Mouse (Mus musculus) hindbrain, embryonic 14.5 days (tissue): ENCODE measurements around the gene Adipoq. TPM values are rescaled to one million over a fixed set of nuclear protein-coding genes. Genes with fewer than 3 reads are reported as not detected.
"Not testable (repeated sequence)": the region's sequence is repeated elsewhere in the genome, so short reads cannot be mapped to it uniquely, and the experiment has no call there.

Experiments
- ATAC-seq: fragments of 200-750 bp; cut with Nextera tagmentation; 2 replicates; pipeline ENCODE4 v1.8.0; 2017; ENCODE audit warnings: moderate number of reproducible peaks, mild to moderate bottlenecking, moderate TSS enrichment, moderate library complexity; ENCODE audit not compliant: low FRiP score
- DNase-seq: peaks from one replicate; pipeline ENCODE4 v3.0.0-alpha.2; 2015; ENCODE audit warnings: low spot score
- H3K27ac ChIP-seq: fragments of 300-500 bp; sonication (generic); 2 replicates; pipeline ENCODE4 v1.5.1; 2014; ENCODE audit warnings: mild to moderate bottlenecking, moderate library complexity
- H3K27me3 ChIP-seq: fragments of 300-500 bp; sonication (generic); 2 replicates; pipeline ENCODE4 v1.6.1; 2014; ENCODE audit warnings: mild to moderate bottlenecking, low read length, mixed read lengths; ENCODE audit not compliant: control insufficient read depth, insufficient read depth
- H3K36me3 ChIP-seq: fragments of 300-500 bp; sonication (generic); replicated peaks from 2 replicates; pipeline ENCODE4 v1.6.1; 2014; ENCODE audit not compliant: control insufficient read depth, insufficient read depth
- H3K4me1 ChIP-seq: fragments of 300-500 bp; sonication (generic); replicated peaks from 2 replicates; pipeline ENCODE4 v1.6.1; 2014; ENCODE audit warnings: antibody characterized with exemption, low read length, mixed read lengths; ENCODE audit not compliant: control insufficient read depth, insufficient read depth
- H3K4me2 ChIP-seq: fragments of 300-500 bp; sonication (generic); replicated peaks from 2 replicates; pipeline ENCODE4 v1.6.1; 2014; ENCODE audit warnings: mild to moderate bottlenecking, moderate library complexity
- H3K4me3 ChIP-seq: fragments of 300-500 bp; sonication (generic); replicated peaks from 2 replicates; pipeline ENCODE4 v1.5.1; 2014; ENCODE audit warnings: mild to moderate bottlenecking, low read length
- H3K9ac ChIP-seq: fragments of 300-500 bp; sonication (generic); 2 replicates; pipeline ENCODE4 v1.6.1; 2014
- H3K9me3 ChIP-seq: fragments of 300-500 bp; sonication (generic); 2 replicates; pipeline ENCODE4 v1.6.1; 2016; ENCODE audit warnings: low read length; ENCODE audit not compliant: control insufficient read depth
- WGBS: fragments of 180-500 bp; shearing (Covaris S2); extraction: QIAGEN DNeasy Blood & Tissue Kit; methylation state at CpG from one replicate; pipeline ENCODE4 v1.1.7; 2014; 5-methylcytosine and 5-hydroxymethylcytosine counted together
- polyA plus RNA-seq: library from polyadenylated mRNA; unstranded; fragments of >200 nt; fragmentation: Nextera tagmentation; extraction: Ambion mirVana; gene quantifications from 2 replicates; pipeline ENCODE4 v1.2.1, GENCODE M21; 2014

The Adipoq gene
- polyA plus RNA-seq, 1 experiment from 2014 or later, result not detected

- H3K27me3 ChIP-seq, result no peaks in the 10 kb centered on the region
- H3K9me3 ChIP-seq, result no peaks in the 10 kb centered on the region
- no peak overlapping the region for H3K9ac ChIP-seq
- ATAC-seq (no peak), DNase-seq (no peak)
- H3K27ac ChIP-seq, result no peak overlapping the region
- H3K4me2 ChIP-seq, result no peak overlapping the region
- no peaks in the 10 kb centered on the region for H3K36me3 ChIP-seq
- 93% methylated on average over 1 of the region's 1 CpGs for WGBS
- no peaks in the 10 kb centered on the region for H3K4me1 ChIP-seq
- H3K4me3 ChIP-seq, result no peak overlapping the region
Observed at GRCm38 (mm10) chr16:23166646-23167045, 20.3 kb downstream of the Adipoq start.

- DNase-seq (no peak), ATAC-seq (no peak)
- no peak overlapping the region for H3K4me2 ChIP-seq
- no peak overlapping the region for H3K4me3 ChIP-seq
- no peaks in the 10 kb centered on the region for H3K9me3 ChIP-seq
- no peak overlapping the region for H3K27ac ChIP-seq
- no peak overlapping the region for H3K9ac ChIP-seq
- H3K4me1 ChIP-seq, result no peaks in the 10 kb centered on the region
- no peaks in the 10 kb centered on the region for H3K36me3 ChIP-seq
- 82% methylated on average over 5 of the region's 5 CpGs for WGBS
- no peaks in the 10 kb centered on the region for H3K27me3 ChIP-seq
Observed at GRCm38 (mm10) chr16:23167079-23167478, 20.7 kb downstream of the Adipoq start.

GRCm38 (mm10) chr16:23170813-23171212, 24.5 kb downstream of the Adipoq start:
- no peaks in the 10 kb centered on the region for H3K9me3 ChIP-seq
- no peaks in the 10 kb centered on the region for H3K36me3 ChIP-seq
- no peak for DNase-seq
- WGBS, result 93% methylated on average over 3 of the region's 3 CpGs
- H3K4me2 ChIP-seq, result no peak overlapping the region
- no peak for ATAC-seq
- no peak overlapping the region for H3K4me3 ChIP-seq
- no peaks in the 10 kb centered on the region for H3K27me3 ChIP-seq
- no peaks in the 10 kb centered on the region for H3K4me1 ChIP-seq
- no peak overlapping the region for H3K9ac ChIP-seq
- H3K27ac ChIP-seq, result no peak overlapping the region

- no peaks in the 10 kb centered on the region for H3K9me3 ChIP-seq
- no peak overlapping the region for H3K9ac ChIP-seq
- no peaks in the 10 kb centered on the region for H3K36me3 ChIP-seq
- no peak overlapping the region for H3K4me3 ChIP-seq
- no peaks in the 10 kb centered on the region for H3K4me1 ChIP-seq
- ATAC-seq (no peak), DNase-seq (no peak)
- 98% methylated on average over 5 of the region's 5 CpGs for WGBS
- no peak overlapping the region for H3K27ac ChIP-seq
- H3K27me3 ChIP-seq, result no peaks in the 10 kb centered on the region
- no peak overlapping the region for H3K4me2 ChIP-seq
Observed at GRCm38 (mm10) chr16:23173904-23174303, 27.6 kb downstream of the Adipoq start.

- H3K4me2 ChIP-seq, result no peak overlapping the region
- ATAC-seq, result no peak
- H3K9me3 ChIP-seq, result no peaks in the 10 kb centered on the region
- H3K9ac ChIP-seq, result no peak overlapping the region
- no peak for DNase-seq
- 93% methylated on average over 5 of the region's 5 CpGs for whole genome bisulfite sequencing
- H3K4me1 ChIP-seq, result no peaks in the 10 kb centered on the region
- no peaks in the 10 kb centered on the region for H3K36me3 ChIP-seq
- H3K27ac ChIP-seq, result no peak overlapping the region
- no peaks in the 10 kb centered on the region for H3K27me3 ChIP-seq
- H3K4me3 ChIP-seq, result no peak overlapping the region
Observed at GRCm38 (mm10) chr16:23174855-23175254, 28.5 kb downstream of the Adipoq start.

- H3K27me3 ChIP-seq, result no peaks in the 10 kb centered on the region
- no peak overlapping the region for H3K27ac ChIP-seq
- H3K4me2 ChIP-seq, result no peak overlapping the region
- H3K9ac ChIP-seq, result no peak overlapping the region
- H3K4me1 ChIP-seq, result no peaks in the 10 kb centered on the region
- DNase-seq (no peak), ATAC-seq (no peak)
- H3K4me3 ChIP-seq, result no peak overlapping the region
- no peaks in the 10 kb centered on the region for H3K36me3 ChIP-seq
- no peaks in the 10 kb centered on the region for H3K9me3 ChIP-seq
- 68% methylated on average over 3 of the region's 3 CpGs for WGBS
Observed at GRCm38 (mm10) chr16:23175956-23176355, 29.6 kb downstream of the Adipoq start.

GRCm38 (mm10) chr16:23177856-23178255, 31.5 kb downstream of the Adipoq start:
- WGBS, result 96% methylated on average over 2 of the region's 2 CpGs
- no peak for DNase-seq
- no peak overlapping the region for H3K9ac ChIP-seq

GRCm38 (mm10) chr16:23178796-23179195, 32.5 kb downstream of the Adipoq start:
- no peak for DNase-seq
- H3K4me2 ChIP-seq, result no peak overlapping the region
- H3K4me1 ChIP-seq, result no peaks in the 10 kb centered on the region
- H3K27me3 ChIP-seq, result no peaks in the 10 kb centered on the region
- no peak overlapping the region for H3K4me3 ChIP-seq
- no peak overlapping the region for H3K27ac ChIP-seq
- no peaks in the 10 kb centered on the region for H3K9me3 ChIP-seq
- no peaks in the 10 kb centered on the region for H3K36me3 ChIP-seq
- ATAC-seq, result no peak
- whole genome bisulfite sequencing, result 95% methylated on average over 5 of the region's 5 CpGs
- H3K9ac ChIP-seq, result no peak overlapping the region

More at GRCm38 (mm10) chr16:23177856-23178255, 31.5 kb downstream of the Adipoq start:
- H3K4me2 ChIP-seq, result no peak overlapping the region
- no peaks in the 10 kb centered on the region for H3K36me3 ChIP-seq
- H3K4me1 ChIP-seq, result no peaks in the 10 kb centered on the region
- ATAC-seq, result no peak
- no peaks in the 10 kb centered on the region for H3K9me3 ChIP-seq
- no peak overlapping the region for H3K27ac ChIP-seq
- no peak overlapping the region for H3K4me3 ChIP-seq
- H3K27me3 ChIP-seq, result no peaks in the 10 kb centered on the region

- ATAC-seq, H3K4me3 ChIP-seq, H3K36me3 ChIP-seq, H3K9me3 ChIP-seq, H3K4me1 ChIP-seq, H3K27me3 ChIP-seq, H3K9ac ChIP-seq, H3K4me2 ChIP-seq, DNase-seq, H3K27ac ChIP-seq: not testable (repeated sequence)
- WGBS, result 94% methylated on average over 18 of the region's 18 CpGs
Observed at GRCm38 (mm10) chr16:23179436-23179835, 33.1 kb downstream of the Adipoq start.

- DNase-seq, result no peak
- ATAC-seq, result no peak
- no peak overlapping the region for H3K27ac ChIP-seq
- H3K4me1 ChIP-seq, result no peaks in the 10 kb centered on the region
- no peaks in the 10 kb centered on the region for H3K27me3 ChIP-seq
- H3K9me3 ChIP-seq, result no peaks in the 10 kb centered on the region
- no peak overlapping the region for H3K4me3 ChIP-seq
- H3K4me2 ChIP-seq, result no peak overlapping the region
- no peaks in the 10 kb centered on the region for H3K36me3 ChIP-seq
- WGBS, result 86% methylated on average over 4 of the region's 4 CpGs
- no peak overlapping the region for H3K9ac ChIP-seq
Observed at GRCm38 (mm10) chr16:23181054-23181453, 34.7 kb downstream of the Adipoq start.
